Mouse (Mus musculus) kidney, embryonic 14.5 days (tissue): ENCODE data around the gene Arl8a. TPM values are rescaled to one million over a fixed set of nuclear protein-coding genes. Genes with fewer than 3 reads are reported as not detected.

ENCODE experiments used
- ATAC-seq: fragments of 200-750 bp; cut with Nextera tagmentation; 2 replicates; pipeline ENCODE4 v1.8.0; 2017; ENCODE audit warnings: moderate number of reproducible peaks, mild to moderate bottlenecking, moderate TSS enrichment, moderate library complexity; ENCODE audit not compliant: low FRiP score, low TSS enrichment
- H3K27ac ChIP-seq: fragments of 300-500 bp; sonication (generic); 2 replicates; pipeline ENCODE4 v1.5.1; 2014; ENCODE audit warnings: low read depth, mild to moderate bottlenecking, low read length, moderate library complexity, mixed read lengths
- H3K27me3 ChIP-seq: fragments of 300-500 bp; sonication (generic); 2 replicates; pipeline ENCODE4 v1.6.1; 2014; ENCODE audit warnings: mild to moderate bottlenecking, low read length; ENCODE audit not compliant: control insufficient read depth, insufficient read depth
- H3K36me3 ChIP-seq: fragments of 300-500 bp; sonication (generic); 2 replicates; pipeline ENCODE4 v1.6.1; 2014; ENCODE audit warnings: low read length, mixed read lengths; ENCODE audit not compliant: control insufficient read depth, insufficient read depth
- H3K4me1 ChIP-seq: fragments of 300-500 bp; sonication (generic); 2 replicates; pipeline ENCODE4 v1.6.1; 2014; ENCODE audit warnings: low read length, mixed read lengths; ENCODE audit not compliant: control insufficient read depth, insufficient read depth
- H3K4me2 ChIP-seq: fragments of 300-500 bp; sonication (generic); replicated peaks from 2 replicates; pipeline ENCODE4 v1.6.1; 2014; ENCODE audit warnings: low read depth, mild to moderate bottlenecking, low read length
- H3K4me3 ChIP-seq: fragments of 300-500 bp; sonication (generic); 2 replicates; pipeline ENCODE4 v1.5.1; 2014; ENCODE audit warnings: mild to moderate bottlenecking, low read length
- H3K9ac ChIP-seq: fragments of 300-500 bp; sonication (generic); 2 replicates; pipeline ENCODE4 v1.6.1; 2014; ENCODE audit warnings: low read depth, mild to moderate bottlenecking, low read length, moderate library complexity
- H3K9me3 ChIP-seq: fragments of 300-500 bp; sonication (generic); 2 replicates; pipeline ENCODE4 v1.6.1; 2016; ENCODE audit warnings: low read length; ENCODE audit not compliant: control insufficient read depth
- WGBS: fragments of 180-500 bp; shearing (Covaris S2); extraction: QIAGEN DNeasy Blood & Tissue Kit; methylation state at CpG from one replicate; pipeline ENCODE4 v1.1.7; 2014; 5-methylcytosine and 5-hydroxymethylcytosine counted together
- polyA plus RNA-seq: library from polyadenylated mRNA; unstranded; fragments of >200 nt; fragmentation: Nextera tagmentation; extraction: Ambion mirVana; gene quantifications from 2 replicates; pipeline ENCODE4 v1.2.1, GENCODE M21; 2014

Arl8a gene
- polyA plus RNA-seq, 1 experiment from 2014 or later: 44.5 TPM

DNA sequence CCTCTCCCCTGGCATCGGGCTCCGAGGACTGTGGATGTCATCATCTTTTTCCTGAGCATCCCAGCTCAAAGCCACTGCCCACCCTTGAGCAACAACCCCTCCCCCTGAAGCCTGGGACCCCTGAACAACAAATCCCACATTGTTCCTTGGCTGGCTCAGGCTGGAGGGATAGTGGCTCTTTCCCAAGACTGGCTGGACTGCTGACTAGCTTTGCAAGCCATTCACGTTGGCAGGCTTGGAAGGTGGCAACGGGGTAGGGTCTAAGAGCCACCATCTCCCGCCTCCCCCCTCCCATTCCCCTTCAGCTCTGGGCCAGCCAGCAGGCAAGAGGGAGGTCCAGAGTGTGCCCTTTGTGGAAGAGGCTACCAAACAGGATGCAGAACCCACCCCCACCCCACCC, 12.0 kb downstream of the Arl8a start:
- H3K9ac ChIP-seq: no peak overlapping the region
- no peak for ATAC-seq
- no peak overlapping the region for H3K27ac ChIP-seq

DNA sequence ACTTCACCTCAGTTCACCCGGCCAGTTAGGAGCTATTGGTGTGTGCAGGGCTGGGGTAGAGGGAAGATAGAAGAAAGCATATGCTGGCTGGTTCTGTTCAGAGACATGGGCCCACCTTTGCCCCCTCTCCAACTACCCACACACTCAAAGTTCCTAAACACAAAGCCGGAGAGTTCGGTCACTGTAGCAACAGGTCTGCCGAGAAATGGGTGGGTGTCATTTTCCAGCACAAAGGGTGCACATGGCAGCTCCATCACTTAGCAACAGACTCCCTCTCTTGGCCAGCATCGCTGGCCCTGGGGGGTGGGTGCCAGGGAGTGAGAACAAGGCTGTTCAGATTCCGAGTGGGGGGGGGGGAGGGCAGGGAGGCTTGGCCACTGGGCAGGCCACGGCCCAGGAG, 12.4 kb downstream of the Arl8a start:
- Histone ChIP-seq H3K27ac (no peak overlapping the region), H3K36me3 (peaks cover 19% of the 10 kb centered on the region), H3K9ac (no peak overlapping the region), H3K4me2 (no peak overlapping the region), H3K4me3 (no peak overlapping the region), H3K9me3 (no peaks in the 10 kb centered on the region), H3K27me3 (no peaks in the 10 kb centered on the region), H3K4me1 (peaks cover 1% of the 10 kb centered on the region; the same call in 1 of the 2 replicates)
- ATAC-seq: no peak
- WGBS: 44% methylated on average over 7 of the region's 7 CpGs

More for the DNA sequence above, 12.0 kb downstream of the Arl8a start:
- Histone ChIP-seq H3K4me1 (peaks cover 5% of the 10 kb centered on the region; the same call in 1 of the 2 replicates), H3K4me3 (no peak overlapping the region), H3K4me2 (no peak overlapping the region), H3K27me3 (no peaks in the 10 kb centered on the region), H3K36me3 (peaks cover 19% of the 10 kb centered on the region), H3K9me3 (no peaks in the 10 kb centered on the region)
- 75% methylated on average over 5 of the region's 5 CpGs for WGBS

GRCm38 (mm10) chr1:135159556-135160123, 13.0 kb downstream of the Arl8a start:
- Histone ChIP-seq H3K4me1 (no peaks in the 10 kb centered on the region), H3K27ac (no peak overlapping the region), H3K27me3 (no peaks in the 10 kb centered on the region), H3K36me3 (peaks cover 19% of the 10 kb centered on the region), H3K9me3 (no peaks in the 10 kb centered on the region), H3K9ac (no peak overlapping the region), H3K4me3 (no peak overlapping the region), H3K4me2 (no peak overlapping the region)
- 84% methylated on average over 11 of the region's 11 CpGs for WGBS
- ATAC-seq: no peak

GRCm38 (mm10) chr1:135160411-135161050, 13.9 kb downstream of the Arl8a start:
- H3K9ac ChIP-seq: no peak overlapping the region
- no peaks in the 10 kb centered on the region for H3K4me1 ChIP-seq
- H3K27ac ChIP-seq: no peak overlapping the region
- no peaks in the 10 kb centered on the region for H3K9me3 ChIP-seq
- no peaks in the 10 kb centered on the region for H3K27me3 ChIP-seq
- 90% methylated on average over 13 of the region's 13 CpGs for WGBS
- no peak for ATAC-seq
- H3K36me3 ChIP-seq: peaks cover 13% of the 10 kb centered on the region
- no peak overlapping the region for H3K4me3 ChIP-seq
- H3K4me2 ChIP-seq: no peak overlapping the region

DNA sequence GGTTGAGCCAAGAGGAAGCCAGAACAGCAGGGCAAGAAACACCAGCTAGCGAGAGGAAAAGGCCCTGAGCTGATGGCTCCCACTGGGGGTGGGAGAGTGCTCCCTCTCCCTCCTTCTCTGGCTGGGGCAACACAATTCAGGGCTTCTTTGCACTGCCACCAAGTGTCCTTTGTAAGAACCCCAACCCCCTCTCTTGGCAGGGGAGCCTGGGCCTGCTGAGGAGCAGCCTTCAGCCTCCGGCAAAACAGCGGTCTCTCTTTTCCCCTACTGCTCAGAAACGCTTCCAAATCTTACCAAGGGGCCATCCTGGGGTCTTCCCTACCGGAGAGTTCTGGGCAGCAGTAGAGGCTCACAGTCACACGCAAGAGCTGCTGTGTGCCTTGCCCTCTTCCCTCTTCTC, 16.1 kb downstream of the Arl8a start:
- Histone ChIP-seq H3K4me1 (no peaks in the 10 kb centered on the region), H3K27me3 (no peaks in the 10 kb centered on the region), H3K4me2 (no peak overlapping the region), H3K4me3 (no peak overlapping the region), H3K9ac (no peak overlapping the region), H3K9me3 (no peaks in the 10 kb centered on the region), H3K27ac (no peak overlapping the region), H3K36me3 (no peaks in the 10 kb centered on the region)
- 68% methylated on average over 6 of the region's 6 CpGs for WGBS
- ATAC-seq: no peak

- 67% methylated on average over 11 of the region's 11 CpGs for WGBS
Observed at GRCm38 (mm10) chr1:135167435-135167834, 20.8 kb downstream of the Arl8a start, which contains the start of gene Gpr37l1. Gpr37l1 (minus strand) TSS chr1:135167681.

DNA sequence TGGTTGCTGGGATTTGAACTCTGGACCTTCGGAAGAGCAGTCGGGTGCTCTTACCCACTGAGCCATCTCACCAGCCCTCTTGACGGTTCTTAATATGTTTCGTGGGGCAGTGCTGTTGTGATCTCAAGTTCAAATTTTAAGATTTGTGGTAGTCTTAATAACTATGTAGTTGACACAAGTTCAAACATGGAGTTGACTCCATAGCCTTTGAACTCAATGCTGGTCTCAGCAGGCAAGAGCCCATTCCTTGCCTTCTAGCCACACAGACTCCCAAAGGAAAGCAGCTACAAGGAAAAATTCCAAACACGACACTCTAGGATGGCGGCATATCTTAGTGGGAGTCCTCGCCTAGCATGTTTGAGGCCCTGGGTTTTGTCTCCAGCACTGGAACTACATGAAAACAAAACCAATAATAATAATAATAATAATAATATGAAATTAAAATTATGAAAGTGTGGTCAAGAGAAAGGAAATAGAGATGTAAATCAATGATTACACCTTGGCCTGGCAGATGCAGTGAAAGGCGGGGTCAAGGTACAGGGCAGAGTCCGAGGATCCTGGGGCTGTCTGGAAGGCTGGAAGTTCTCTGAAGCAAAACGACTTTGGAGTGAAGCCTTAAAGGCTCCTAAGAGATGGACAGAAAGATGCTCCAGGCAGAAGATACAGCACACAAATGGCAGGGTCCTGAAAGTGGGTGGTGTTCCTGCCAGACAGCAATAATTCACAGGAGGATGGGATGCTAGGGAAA, 22.0 kb downstream of the Arl8a start:
- no peaks in the 10 kb centered on the region for H3K36me3 ChIP-seq
- no peak overlapping the region for H3K9ac ChIP-seq
- no peaks in the 10 kb centered on the region for H3K9me3 ChIP-seq
- H3K27me3 ChIP-seq: no peaks in the 10 kb centered on the region
- H3K27ac ChIP-seq: no peak overlapping the region
- H3K4me1 ChIP-seq: no peaks in the 10 kb centered on the region
- H3K4me3 ChIP-seq: no peak overlapping the region
- WGBS: 89% methylated on average over 10 of the region's 10 CpGs
- no peak for ATAC-seq
- no peak overlapping the region for H3K4me2 ChIP-seq

More at GRCm38 (mm10) chr1:135167435-135167834, 20.8 kb downstream of the Arl8a start, which contains the start of gene Gpr37l1:
- no peaks in the 10 kb centered on the region for H3K4me1 ChIP-seq
- H3K27me3 ChIP-seq: no peaks in the 10 kb centered on the region
- H3K27ac ChIP-seq: no peak within 1 kb of the TSS
- H3K9ac ChIP-seq: no peak within 1 kb of the TSS
- H3K4me3 ChIP-seq: no peak within 1 kb of the TSS
- no peak within 1 kb of the TSS for H3K4me2 ChIP-seq
- H3K9me3 ChIP-seq: no peaks in the 10 kb centered on the region
- H3K36me3 ChIP-seq: no peaks in the 10 kb centered on the region
- ATAC-seq: no peak

DNA sequence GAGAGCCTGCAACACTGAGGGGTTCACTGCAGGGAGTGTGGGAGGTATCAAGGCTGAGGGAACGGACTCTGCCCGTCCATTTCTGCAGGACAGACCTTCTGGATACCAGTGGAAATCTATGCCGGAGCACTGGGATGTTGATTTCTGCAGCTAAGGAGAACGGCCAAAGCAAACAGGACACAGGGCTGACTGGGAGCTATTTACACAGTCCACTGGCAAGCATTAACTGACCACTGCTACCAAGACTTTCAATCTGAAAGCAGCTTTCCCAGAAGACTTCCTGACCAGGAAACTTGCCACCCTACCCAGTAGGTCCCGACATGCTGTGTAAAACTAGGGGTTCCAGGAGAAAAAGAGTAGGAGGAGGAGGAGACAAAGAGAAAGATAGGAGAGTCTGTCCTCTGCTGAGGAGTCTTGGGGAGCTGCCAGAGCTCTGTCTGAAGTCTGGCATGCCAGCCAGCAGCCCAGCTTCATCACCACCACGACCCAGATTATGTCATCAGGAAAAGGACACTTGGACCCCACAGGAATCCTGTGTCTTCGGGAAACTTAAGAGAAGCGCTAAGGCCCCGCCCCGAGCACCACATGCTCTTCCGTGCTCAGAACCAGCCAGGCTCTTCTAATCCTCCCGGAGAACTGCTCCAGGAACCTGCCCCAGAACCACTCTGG, 23.1 kb downstream of the Arl8a start:
- H3K4me3 ChIP-seq: no peak overlapping the region
- H3K27ac ChIP-seq: no peak overlapping the region
- H3K9me3 ChIP-seq: no peaks in the 10 kb centered on the region
- WGBS: 52% methylated on average over 12 of the region's 12 CpGs
- no peak for ATAC-seq
- no peaks in the 10 kb centered on the region for H3K27me3 ChIP-seq
- no peaks in the 10 kb centered on the region for H3K4me1 ChIP-seq
- H3K9ac ChIP-seq: no peak overlapping the region
- H3K4me2 ChIP-seq: no peak overlapping the region
- no peaks in the 10 kb centered on the region for H3K36me3 ChIP-seq
